ENCODE assay signal across 10 mouse cellular contexts in genomic region chr17:27621161-27621560, GRCm38 (mm10). TPM values are rescaled to one million over a fixed set of nuclear protein-coding genes. Genes with fewer than 3 reads are reported as not detected.
DNase-seq lines count a peak whose midpoint lies in the region; ATAC-seq and TF ChIP-seq lines count a peak whose summit lies in the region.
"Had no signal": no experiment of that assay in that cellular context is flagged by ENCODE, and none has a peak within 500 bp of the region (broad histone marks: within the 10 kb centered on the region; RNA-seq: fewer than 3 reads in every experiment).

No protein-coding gene starts in this region.

- H3K4me1 ChIP-seq in heart, embryonic 11.5 days (ENCODE audit: control insufficient read depth, insufficient read depth, low read length) = peaks cover 26% of the 10 kb centered on the region
- H3K4me1 ChIP-seq in bone marrow, adult 2 months (ENCODE audit: control insufficient read depth, insufficient read depth, low read length) = no peaks in the 10 kb centered on the region; the same call in 1 of the 2 replicates
- H3K4me1 ChIP-seq in hindbrain, embryonic 10.5 days (replicated peaks) = peaks cover 44% of the 10 kb centered on the region
- H3K4me1 ChIP-seq in midbrain, embryonic 10.5 days = peaks cover 51% of the 10 kb centered on the region

- peak overlapping the region; percentile 94 for H3K4me3 ChIP-seq in heart, embryonic 11.5 days (ENCODE audit: low read depth, low read length)
- H3K4me3 ChIP-seq in bone marrow, adult 2 months (replicated peaks; ENCODE audit: control insufficient read depth, low read depth, low read length) = peak overlapping the region; percentile 19
- H3K4me3 ChIP-seq in hindbrain, embryonic 10.5 days = peak overlapping the region; percentile 97
- peak overlapping the region; percentile 98 for H3K4me3 ChIP-seq in midbrain, embryonic 10.5 days

- H3K27me3 ChIP-seq in heart, embryonic 11.5 days (ENCODE audit: control insufficient read depth, insufficient read depth, low read length) = no peaks in the 10 kb centered on the region
- H3K27me3 ChIP-seq in hindbrain, embryonic 10.5 days (ENCODE audit: insufficient read depth, poor library complexity, severe bottlenecking) = no peaks in the 10 kb centered on the region
- no peaks in the 10 kb centered on the region for H3K27me3 ChIP-seq in midbrain, embryonic 10.5 days (ENCODE audit: low read depth, poor library complexity, severe bottlenecking)

- no peaks in the 10 kb centered on the region for H3K9me3 ChIP-seq in heart, embryonic 11.5 days (replicated peaks; ENCODE audit: control insufficient read depth, low read length)
- H3K9me3 ChIP-seq in hindbrain, embryonic 10.5 days = peaks cover 20% of the 10 kb centered on the region
- H3K9me3 ChIP-seq in midbrain, embryonic 10.5 days (replicated peaks) = peaks cover 22% of the 10 kb centered on the region

- peak overlapping the region; percentile 52; the same call in 1 of the 2 replicates for H3K9ac ChIP-seq in heart, embryonic 11.5 days (ENCODE audit: low read depth, low read length)

- DNase-seq in heart, postnatal 14 days = no peak
- no peak for DNase-seq in hindbrain, embryonic 10.5 days (ENCODE audit: low spot score)
- DNase-seq in midbrain, embryonic 10.5 days (ENCODE audit: low spot score) = no peak
- no peak for DNase-seq in spleen, postnatal 14 days (ENCODE audit: low spot score in 2 of 2)
- no peak for DNase-seq in urinary bladder, postnatal 25 days (ENCODE audit: low spot score)
- DNase-seq: cerebellum, adult 9-10 months had no signal

- TF ChIP-seq CTCF in bone marrow, adult 2 months (IDR thresholded peaks at IDR 0.05; ENCODE audit: control insufficient read depth, insufficient read depth, low read length) = no peak

- no peak for TF ChIP-seq POLR2A in bone marrow, adult 2 months (IDR thresholded peaks at IDR 0.05; ENCODE audit: borderline replicate concordance, control insufficient read depth, low read depth, low read length)

- no peak overlapping the region for H3K27ac ChIP-seq in heart, embryonic 11.5 days (ENCODE audit: low read depth, low read length)
- H3K27ac ChIP-seq in bone marrow, adult 2 months (ENCODE audit: control insufficient read depth, insufficient read depth, low read depth, low read length, poor library complexity) = no peak overlapping the region
- H3K27ac ChIP-seq in hindbrain, embryonic 10.5 days = peak overlapping the region; percentile 100
- H3K27ac ChIP-seq in midbrain, embryonic 10.5 days (replicated peaks) = peak overlapping the region; percentile 100

- ATAC-seq in heart, embryonic 11.5 days (replicated peaks; ENCODE audit: insufficient number of reproducible peaks, low FRiP score, low TSS enrichment) = no peak
- no peak for ATAC-seq in activated CD4-positive, CD25-positive, alpha-beta regulatory T cell, adult 4 months

- 48% methylated on average over 8 of the region's 8 CpGs for WGBS in heart, embryonic 11.5 days (ENCODE audit: insufficient replicate concordance)
- WGBS in bone marrow, adult 2 months = 28% methylated on average over 8 of the region's 8 CpGs
- WGBS in hindbrain, embryonic 10.5 days = 61% methylated on average over 8 of the region's 8 CpGs
- 48% methylated on average over 8 of the region's 8 CpGs for WGBS in midbrain, embryonic 10.5 days

- peak overlapping the region; percentile 74 for H3K4me2 ChIP-seq in heart, embryonic 11.5 days

- intact Hi-C loops in heart, postnatal 14 days (cut with DNase I) = loop anchor here (5.0 kb wide), 1 partner anchor 34 kb away; no protein-coding TSS in a partner anchor

- no peaks in the 10 kb centered on the region for H3K36me3 ChIP-seq in heart, embryonic 11.5 days (ENCODE audit: control insufficient read depth, insufficient read depth, low read length)
- H3K36me3 ChIP-seq in hindbrain, embryonic 10.5 days = peaks cover 40% of the 10 kb centered on the region
- H3K36me3 ChIP-seq in midbrain, embryonic 10.5 days = peaks cover 40% of the 10 kb centered on the region

RNA-seq across cellular contexts. Expression of gene Nudt3, which starts 2.1 kb away (rescaled TPM):
- polyA plus RNA-seq in heart, embryonic 11.5 days (2014; fragmentation: Nextera tagmentation; extraction: Ambion mirVana) = 38.8 and 47.4 TPM in 2 replicates
- 100 to 1,000 TPM; 320 to 341 TPM for total RNA-seq in heart, postnatal 14 days (2021)
- 84.4 and 97.1 TPM in 2 replicates for polyA plus RNA-seq in bone marrow, adult 2 months (2011; ENCODE audit: insufficient read depth, insufficient read length, low replicate concordance, missing spikeins)
- 90.6 and 145 TPM in 2 replicates for polyA plus RNA-seq in hindbrain, embryonic 10.5 days (2016; fragmentation: Nextera tagmentation; extraction: Ambion mirVana)
- polyA plus RNA-seq in midbrain, embryonic 10.5 days (2016; fragmentation: Nextera tagmentation; extraction: Ambion mirVana) = 90.0 and 109 TPM in 2 replicates
- polyA plus RNA-seq in activated CD4-positive, CD25-positive, alpha-beta regulatory T cell, adult 4 months (2017; shearing (Covaris generic)) = 10 to 100 TPM; 34.7 to 38.1 TPM

RNA-seq across cellular contexts. Expression of gene RPS10-NUDT3, which starts 13.9 kb away (rescaled TPM):
- polyA plus RNA-seq in heart, embryonic 11.5 days (2014; fragmentation: Nextera tagmentation; extraction: Ambion mirVana) = not detected in 2 replicates
- not detected for total RNA-seq in heart, postnatal 14 days (2021)
- not detected in 2 replicates for polyA plus RNA-seq in bone marrow, adult 2 months (2011; ENCODE audit: insufficient read depth, insufficient read length, low replicate concordance, missing spikeins)
- polyA plus RNA-seq in hindbrain, embryonic 10.5 days (2016; fragmentation: Nextera tagmentation; extraction: Ambion mirVana) = 0.86 TPM in 1 of 2 replicates, not detected in the other
- not detected in 2 replicates for polyA plus RNA-seq in midbrain, embryonic 10.5 days (2016; fragmentation: Nextera tagmentation; extraction: Ambion mirVana)
- polyA plus RNA-seq in activated CD4-positive, CD25-positive, alpha-beta regulatory T cell, adult 4 months (2017; shearing (Covaris generic)) = not detected
- total RNA-seq: left cerebral cortex, postnatal 36 days had no signal

RNA-seq across cellular contexts. Expression of gene Rps10, which starts 15.3 kb away (rescaled TPM):
- polyA plus RNA-seq in heart, embryonic 11.5 days (2014; fragmentation: Nextera tagmentation; extraction: Ambion mirVana) = 659 and 724 TPM in 2 replicates
- 100 to 1,000 TPM; 542 to 580 TPM for total RNA-seq in heart, postnatal 14 days (2021)
- polyA plus RNA-seq in bone marrow, adult 2 months (2011; ENCODE audit: insufficient read depth, insufficient read length, low replicate concordance, missing spikeins) = 1,643 and 1,889 TPM in 2 replicates
- 827 and 832 TPM in 2 replicates for polyA plus RNA-seq in hindbrain, embryonic 10.5 days (2016; fragmentation: Nextera tagmentation; extraction: Ambion mirVana)
- polyA plus RNA-seq in midbrain, embryonic 10.5 days (2016; fragmentation: Nextera tagmentation; extraction: Ambion mirVana) = 731 and 876 TPM in 2 replicates
- polyA plus RNA-seq in activated CD4-positive, CD25-positive, alpha-beta regulatory T cell, adult 4 months (2017; shearing (Covaris generic)) = 1,000 to 10,000 TPM; 1,853 to 2,245 TPM

RNA-seq across cellular contexts. Expression of gene Pacsin1, which starts 34.1 kb away (rescaled TPM):
- polyA plus RNA-seq in heart, embryonic 11.5 days (2014; fragmentation: Nextera tagmentation; extraction: Ambion mirVana) = 2.5 and 2.9 TPM in 2 replicates
- under 1 TPM; 0.27 to 0.48 TPM for total RNA-seq in heart, postnatal 14 days (2021)
- 2.7 and 12.0 TPM in 2 replicates for polyA plus RNA-seq in bone marrow, adult 2 months (2011; ENCODE audit: insufficient read depth, insufficient read length, low replicate concordance, missing spikeins)
- 3.4 and 3.6 TPM in 2 replicates for polyA plus RNA-seq in hindbrain, embryonic 10.5 days (2016; fragmentation: Nextera tagmentation; extraction: Ambion mirVana)
- polyA plus RNA-seq in midbrain, embryonic 10.5 days (2016; fragmentation: Nextera tagmentation; extraction: Ambion mirVana) = 3.1 and 3.3 TPM in 2 replicates
- polyA plus RNA-seq in activated CD4-positive, CD25-positive, alpha-beta regulatory T cell, adult 4 months (2017; shearing (Covaris generic)) = 10 to 100 TPM; 26.9 to 41.1 TPM

RNA-seq across cellular contexts. Expression of gene AI413582, which starts 55.6 kb away (rescaled TPM):
- 18.1 and 18.3 TPM in 2 replicates for polyA plus RNA-seq in heart, embryonic 11.5 days (2014; fragmentation: Nextera tagmentation; extraction: Ambion mirVana)
- 10 to 100 TPM in 1 of 2 experiments, 1 to 10 TPM in 1; 10.0 to 10.4 TPM for total RNA-seq in heart, postnatal 14 days (2021)
- 17.7 and 22.0 TPM in 2 replicates for polyA plus RNA-seq in bone marrow, adult 2 months (2011; ENCODE audit: insufficient read depth, insufficient read length, low replicate concordance, missing spikeins)
- 19.1 and 23.9 TPM in 2 replicates for polyA plus RNA-seq in hindbrain, embryonic 10.5 days (2016; fragmentation: Nextera tagmentation; extraction: Ambion mirVana)
- polyA plus RNA-seq in midbrain, embryonic 10.5 days (2016; fragmentation: Nextera tagmentation; extraction: Ambion mirVana) = 16.4 and 19.2 TPM in 2 replicates
- polyA plus RNA-seq in activated CD4-positive, CD25-positive, alpha-beta regulatory T cell, adult 4 months (2017; shearing (Covaris generic)) = 100 to 1,000 TPM in 1 of 2 experiments, 10 to 100 TPM in 1; 98.5 to 118 TPM

Comparison
In these comparisons a context has a peak if more than half of its experiments do, and no peak if none do; other contexts are left out.
1. H3K27ac ChIP-seq: peak in hindbrain, embryonic 10.5 days (single experiment) and midbrain, embryonic 10.5 days (single experiment); none in heart, embryonic 11.5 days (single experiment) and bone marrow, adult 2 months (single experiment).
2. H3K4me3 ChIP-seq: peak in every context shown above with its lines; median percentile 98 in midbrain, embryonic 10.5 days; 97 in hindbrain, embryonic 10.5 days; 94 in heart, embryonic 11.5 days; 19 in bone marrow, adult 2 months.